Mouse (Mus musculus): Measurements from ENCODE around the gene Rslcan18.

- TF ChIP-seq POLR2A (IDR thresholded peaks at IDR 0.05; ENCODE audit: control insufficient read depth, extremely low read depth, insufficient read depth, low read length, poor library complexity) = no peak
- no peak for TF ChIP-seq CTCF (IDR thresholded peaks at IDR 0.05; ENCODE audit: borderline replicate concordance, control insufficient read depth, extremely low read depth, insufficient read depth, low read length, poor library complexity)
Observed at GRCm38 (mm10) chr13:67072786-67073185, 43.3 kb downstream of the Rslcan18 start.

Measured in thymus, adult 2 months (tissue).